Mouse (Mus musculus) embryonic facial prominence, embryonic 11.5 days (tissue): ENCODE results near the gene Fam107a. TPM values are rescaled to one million over a fixed set of nuclear protein-coding genes. Genes with fewer than 3 reads are reported as not detected.

Source experiments
- ATAC-seq: fragments of 200-750 bp; cut with Nextera tagmentation; replicated peaks from 2 replicates; pipeline ENCODE4 v1.8.0; 2017; ENCODE audit warnings: low read depth; ENCODE audit not compliant: insufficient number of reproducible peaks, low FRiP score, low TSS enrichment
- DNase-seq: peaks from one replicate; pipeline ENCODE4 v3.0.0-alpha.2; 2015; ENCODE audit warnings: low spot score
- H3K27ac ChIP-seq: fragments of 300-500 bp; sonication (generic); replicated peaks from 2 replicates; pipeline ENCODE4 v1.5.1; 2014; ENCODE audit warnings: mild to moderate bottlenecking, low read depth, low read length, control low read depth
- H3K27me3 ChIP-seq: fragments of 300-500 bp; sonication (generic); 2 replicates; pipeline ENCODE4 v1.6.1; 2014; ENCODE audit warnings: mild to moderate bottlenecking, low read length, moderate library complexity, mixed read lengths; ENCODE audit not compliant: control insufficient read depth, insufficient read depth
- H3K36me3 ChIP-seq: fragments of 300-500 bp; sonication (generic); replicated peaks from 2 replicates; pipeline ENCODE4 v1.6.1; 2014; ENCODE audit warnings: low read depth, mild to moderate bottlenecking, low read length, moderate library complexity, mixed read lengths; ENCODE audit not compliant: control insufficient read depth, insufficient read depth
- H3K4me1 ChIP-seq: fragments of 300-500 bp; sonication (generic); 2 replicates; pipeline ENCODE4 v1.6.1; 2014; ENCODE audit warnings: low read length, mixed read lengths; ENCODE audit not compliant: control insufficient read depth, insufficient read depth
- H3K4me2 ChIP-seq: fragments of 300-500 bp; sonication (generic); 2 replicates; pipeline ENCODE4 v1.6.1; 2014; ENCODE audit warnings: low read depth, mild to moderate bottlenecking, control low read depth, low read length, moderate library complexity
- H3K4me3 ChIP-seq: fragments of 300-500 bp; sonication (generic); 2 replicates; pipeline ENCODE4 v1.5.1; 2014; ENCODE audit warnings: low read depth, low read length, control low read depth
- H3K9ac ChIP-seq: fragments of 300-500 bp; sonication (generic); replicated peaks from 2 replicates; pipeline ENCODE4 v1.6.1; 2014; ENCODE audit warnings: mild to moderate bottlenecking, control low read depth, low read length
- H3K9me3 ChIP-seq: fragments of 300-500 bp; sonication (generic); replicated peaks from 2 replicates; pipeline ENCODE4 v1.6.1; 2016; ENCODE audit warnings: mild to moderate bottlenecking, low read length, inconsistent platforms, mixed read lengths; ENCODE audit not compliant: control insufficient read depth
- WGBS: fragments of 180-500 bp; shearing (Covaris S2); extraction: QIAGEN DNeasy Blood & Tissue Kit; methylation state at CpG from one replicate; pipeline ENCODE4 v1.1.7; 2014; 5-methylcytosine and 5-hydroxymethylcytosine counted together
- polyA plus RNA-seq: library from polyadenylated mRNA; unstranded; fragments of >200 nt; fragmentation: Nextera tagmentation; extraction: Ambion mirVana; gene quantifications from 2 replicates; pipeline ENCODE4 v1.2.1, GENCODE M21; 2014

The Fam107a gene
- polyA plus RNA-seq, 1 experiment from 2014 or later: 0.39 TPM

DNA sequence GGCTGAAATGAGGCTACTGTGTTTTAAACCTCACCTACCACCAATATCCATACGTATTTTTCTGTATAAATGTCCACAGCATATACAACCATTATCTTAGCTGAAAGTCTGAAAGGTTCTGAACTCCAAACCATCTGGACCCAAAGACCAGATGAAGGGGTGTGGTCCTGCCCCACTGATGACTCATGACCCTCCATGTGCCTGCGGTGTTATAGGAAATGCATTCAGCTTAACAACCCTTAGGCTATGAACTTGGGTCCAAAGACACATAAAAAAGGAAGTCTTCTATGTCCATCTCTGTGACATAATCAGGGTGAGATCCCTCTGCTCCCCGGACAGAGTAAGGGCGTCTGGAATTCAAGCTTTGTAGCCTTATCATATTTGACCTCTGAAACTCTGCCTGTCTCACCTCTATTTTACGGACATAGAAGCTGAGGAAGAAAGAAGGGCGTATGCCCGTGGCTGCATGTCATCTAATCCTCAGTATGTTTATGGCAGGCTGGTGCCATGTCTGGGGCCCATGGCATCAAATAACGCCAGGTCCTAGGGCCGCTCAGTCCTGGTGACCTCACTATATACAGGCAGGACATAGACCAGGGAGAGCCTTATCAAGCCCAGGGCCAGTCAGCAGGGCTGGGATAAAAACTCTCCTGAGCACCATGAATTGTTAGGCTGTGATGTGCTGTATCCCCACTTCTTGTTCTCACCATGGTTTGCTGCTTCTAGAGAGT is 67.5 kb downstream of the Fam107a start:
- H3K4me3 ChIP-seq: no peak overlapping the region
- no peaks in the 10 kb centered on the region for H3K4me1 ChIP-seq
- no peak overlapping the region for H3K9ac ChIP-seq
- H3K4me2 ChIP-seq: no peak overlapping the region
- DNase-seq (no peak), ATAC-seq (no peak)
- H3K27me3 ChIP-seq: no peaks in the 10 kb centered on the region
- 82% methylated on average over 9 of the region's 9 CpGs for WGBS
- no peaks in the 10 kb centered on the region for H3K9me3 ChIP-seq
- no peaks in the 10 kb centered on the region for H3K36me3 ChIP-seq
- H3K27ac ChIP-seq: no peak overlapping the region

DNA sequence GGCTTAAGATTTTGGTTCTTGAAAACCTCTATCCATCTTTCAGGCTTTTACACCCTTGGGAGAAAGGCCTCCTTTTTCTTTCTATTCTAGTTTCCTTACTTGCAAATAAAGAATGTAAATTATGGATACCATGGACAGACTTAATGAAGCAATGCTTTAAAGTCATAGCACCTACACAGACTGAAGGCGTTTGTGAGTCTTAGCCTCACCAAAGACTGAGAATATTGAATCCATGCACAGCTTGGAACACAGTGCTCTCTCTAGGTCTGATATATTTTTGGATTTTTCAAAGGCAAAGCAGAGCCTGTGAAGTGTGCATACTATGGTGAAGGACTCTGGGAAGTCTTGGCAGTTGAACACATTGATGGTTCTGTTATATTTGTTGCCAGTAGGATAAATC is 68.6 kb downstream of the Fam107a start:
- Histone ChIP-seq H3K9ac (no peak overlapping the region), H3K36me3 (no peaks in the 10 kb centered on the region), H3K4me3 (no peak overlapping the region), H3K4me1 (no peaks in the 10 kb centered on the region), H3K9me3 (no peaks in the 10 kb centered on the region), H3K27ac (no peak overlapping the region), H3K4me2 (no peak overlapping the region), H3K27me3 (no peaks in the 10 kb centered on the region)
- ATAC-seq (no peak), DNase-seq (no peak)
- WGBS: 88% methylated on average over 1 of the region's 1 CpGs

DNA sequence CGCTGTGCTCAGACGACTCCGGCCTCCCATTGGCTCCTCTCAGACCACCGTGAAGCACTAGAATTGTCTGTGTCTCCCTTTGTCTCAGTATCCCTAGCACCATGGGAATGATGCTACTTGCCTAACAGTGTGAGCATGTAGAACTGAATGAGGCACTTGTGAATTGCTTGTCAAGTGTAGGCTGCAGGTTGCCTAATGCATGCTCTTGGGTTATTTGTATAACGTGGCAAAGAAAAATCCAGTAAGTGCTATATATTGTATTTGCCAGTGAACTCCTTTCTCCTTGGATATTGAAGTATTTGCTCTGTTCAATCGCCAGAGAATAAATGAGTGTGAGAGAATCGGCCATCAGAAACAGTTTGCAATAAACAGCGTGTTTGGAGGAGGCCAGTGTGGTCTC is 70.9 kb downstream of the Fam107a start:
- H3K27me3 ChIP-seq: no peaks in the 10 kb centered on the region
- 90% methylated on average over 8 of the region's 8 CpGs for WGBS
- H3K4me1 ChIP-seq: no peaks in the 10 kb centered on the region
- no peak overlapping the region for H3K27ac ChIP-seq
- no peak overlapping the region for H3K9ac ChIP-seq
- no peak overlapping the region for H3K4me3 ChIP-seq
- no peak for ATAC-seq
- H3K4me2 ChIP-seq: no peak overlapping the region
- DNase-seq: no peak
- no peaks in the 10 kb centered on the region for H3K36me3 ChIP-seq
- H3K9me3 ChIP-seq: no peaks in the 10 kb centered on the region

Other genes with a start within 250 kb of the Fam107a start
- 67.0 and 74.4 TPM in 2 replicates for gene Rpp14, start 237.7 kb downstream of the Fam107a start, polyA plus RNA-seq
- 23.4 and 24.4 TPM in 2 replicates for gene Pxk, start 219.8 kb downstream of the Fam107a start, polyA plus RNA-seq
- 212 and 229 TPM in 2 replicates for gene Pdhb, start 145.0 kb downstream of the Fam107a start, polyA plus RNA-seq
- 11.9 and 14.1 TPM in 2 replicates for gene Kctd6, start 103.9 kb downstream of the Fam107a start, polyA plus RNA-seq
- gene Acox2, start 58.7 kb downstream of the Fam107a start, polyA plus RNA-seq: not detected in 2 replicates
- gene Oit1, start 60.7 kb upstream of the Fam107a start, polyA plus RNA-seq: 0.22 and 0.33 TPM in 2 replicates